18 mouse cellular contexts compared by ENCODE assay signal in the genomic region with DNA sequence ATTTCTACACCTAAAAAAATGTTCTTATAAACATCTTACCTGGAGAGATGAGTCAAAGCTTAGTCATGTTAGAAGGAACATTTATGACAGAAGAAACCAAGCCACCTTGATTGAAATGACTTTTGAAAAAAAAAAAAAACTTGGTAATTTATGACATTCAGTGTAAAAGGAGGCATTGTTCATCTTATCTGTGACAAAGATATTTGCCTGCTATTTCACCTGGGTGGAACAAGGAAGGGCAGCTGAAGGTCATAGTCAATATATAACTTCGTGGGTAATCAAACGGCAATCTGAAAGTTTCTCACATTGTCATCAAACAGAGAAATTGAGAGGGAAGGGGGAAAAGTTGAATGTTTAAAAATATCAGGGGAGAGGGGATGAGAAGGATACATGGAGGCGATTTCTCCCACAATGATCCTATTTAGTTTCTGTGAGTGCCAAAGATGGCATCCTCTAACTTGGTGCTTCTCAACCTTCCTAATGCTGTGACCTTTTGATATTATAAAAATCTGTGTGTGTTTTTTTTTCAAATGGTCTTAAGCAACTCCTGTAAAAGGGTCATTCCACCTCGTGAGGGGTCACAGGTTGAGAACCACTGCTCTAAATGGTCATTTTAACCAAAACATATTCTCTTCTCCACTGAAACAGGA.
"Had no signal": no experiment of that assay in that cellular context is flagged by ENCODE, and none has a peak within 500 bp of the region (broad histone marks: within the 10 kb centered on the region; RNA-seq: fewer than 3 reads in every experiment).

No protein-coding gene starts in this region.

- DNase-seq: liver, postnatal 0 days; lung, adult 2 months; lung, postnatal 14 days; lung, postnatal 36 days; right cerebral cortex, postnatal 14 days; thymus, adult 2 months; thymus, postnatal 25 days; thymus, postnatal 4 days had no signal

- H3K4me2 ChIP-seq: lung, embryonic 15.5 days; midbrain, embryonic 11.5 days; midbrain, embryonic 13.5 days; midbrain, embryonic 15.5 days; neural tube, embryonic 12.5 days; stomach, embryonic 15.5 days had no signal

- H3K4me1 ChIP-seq: lung, embryonic 15.5 days; megakaryocyte, embryonic 14.5 days; midbrain, embryonic 13.5 days; midbrain, embryonic 15.5 days; neural tube, embryonic 12.5 days; stomach, embryonic 15.5 days had no signal

- H3K9me3 ChIP-seq: lung, embryonic 15.5 days; megakaryocyte, embryonic 14.5 days; midbrain, embryonic 13.5 days; midbrain, embryonic 15.5 days; neural tube, embryonic 12.5 days; stomach, embryonic 15.5 days had no signal

- H3K36me3 ChIP-seq: lung, embryonic 15.5 days; midbrain, embryonic 13.5 days; midbrain, embryonic 15.5 days; neural tube, embryonic 12.5 days; stomach, embryonic 15.5 days had no signal

- ATAC-seq: liver, postnatal 0 days; lung, postnatal 0 days; midbrain, embryonic 13.5 days; midbrain, embryonic 15.5 days had no signal

- H3K9ac ChIP-seq: liver, postnatal 0 days; lung, embryonic 15.5 days; midbrain, embryonic 13.5 days; midbrain, embryonic 15.5 days; neural tube, embryonic 12.5 days; stomach, embryonic 15.5 days had no signal

- H3K27me3 ChIP-seq: lung, embryonic 15.5 days; megakaryocyte, embryonic 14.5 days; midbrain, embryonic 13.5 days; midbrain, embryonic 15.5 days; neural tube, embryonic 12.5 days; stomach, embryonic 15.5 days had no signal

- H3K27ac ChIP-seq: lung, embryonic 15.5 days; macrophage; midbrain, embryonic 13.5 days; midbrain, embryonic 15.5 days; neural tube, embryonic 12.5 days; stomach, embryonic 15.5 days; stomach, postnatal 0 days had no signal

- H3K4me3 ChIP-seq: lung, embryonic 15.5 days; megakaryocyte, embryonic 14.5 days; midbrain, embryonic 13.5 days; midbrain, embryonic 15.5 days; neural tube, embryonic 12.5 days; stomach, embryonic 15.5 days had no signal
